Mouse (Mus musculus) lung, adult 2 months (tissue): ENCODE data around the gene Cxcl2. TPM values are rescaled to one million over a fixed set of nuclear protein-coding genes. Genes with fewer than 3 reads are reported as not detected.

ENCODE experiments used
- DNase-seq: peaks from one replicate; pipeline ENCODE4 v3.0.0; 2022
- H3K4me1 ChIP-seq: fragments of 200-500 bp; 2 replicates; pipeline ENCODE4 v1.6.1; 2011; ENCODE audit warnings: low read length; ENCODE audit not compliant: control insufficient read depth, insufficient read depth
- H3K4me3 ChIP-seq: fragments of 200-500 bp; replicated peaks from 2 replicates; pipeline ENCODE3; 2011; ENCODE audit warnings: low read depth, mild to moderate bottlenecking, control low read depth, low read length; ENCODE audit errors: extremely low read depth
- CTCF ChIP-seq: fragments of 200-500 bp; IDR thresholded peaks from 2 replicates; pipeline ENCODE4 v1.5.1; 2011; ENCODE audit warnings: mild to moderate bottlenecking, low read length, control low read depth; ENCODE audit not compliant: insufficient read depth
- POLR2A ChIP-seq: fragments of 200-500 bp; IDR thresholded peaks from 2 replicates; pipeline ENCODE4 v1.6.1; 2011; ENCODE audit warnings: low read depth, mild to moderate bottlenecking, control low read depth, low read length, borderline replicate concordance; ENCODE audit errors: extremely low read depth
- WGBS: fragments of 180-500 bp; shearing (Covaris S2); methylation state at CpG from one replicate; pipeline ENCODE4 v1.1.7; 2018; 5-methylcytosine and 5-hydroxymethylcytosine counted together
- polyA plus RNA-seq: library from polyadenylated mRNA; depleted of rRNA; stranded (reverse); fragments of >200 nt; gene quantifications from 2 replicates; pipeline ENCODE4 v1.2.3, GENCODE M21; 2012; rRNA removed

Cxcl2 gene
- polyA plus RNA-seq, 1 experiment, result 2.2 TPM

DNA sequence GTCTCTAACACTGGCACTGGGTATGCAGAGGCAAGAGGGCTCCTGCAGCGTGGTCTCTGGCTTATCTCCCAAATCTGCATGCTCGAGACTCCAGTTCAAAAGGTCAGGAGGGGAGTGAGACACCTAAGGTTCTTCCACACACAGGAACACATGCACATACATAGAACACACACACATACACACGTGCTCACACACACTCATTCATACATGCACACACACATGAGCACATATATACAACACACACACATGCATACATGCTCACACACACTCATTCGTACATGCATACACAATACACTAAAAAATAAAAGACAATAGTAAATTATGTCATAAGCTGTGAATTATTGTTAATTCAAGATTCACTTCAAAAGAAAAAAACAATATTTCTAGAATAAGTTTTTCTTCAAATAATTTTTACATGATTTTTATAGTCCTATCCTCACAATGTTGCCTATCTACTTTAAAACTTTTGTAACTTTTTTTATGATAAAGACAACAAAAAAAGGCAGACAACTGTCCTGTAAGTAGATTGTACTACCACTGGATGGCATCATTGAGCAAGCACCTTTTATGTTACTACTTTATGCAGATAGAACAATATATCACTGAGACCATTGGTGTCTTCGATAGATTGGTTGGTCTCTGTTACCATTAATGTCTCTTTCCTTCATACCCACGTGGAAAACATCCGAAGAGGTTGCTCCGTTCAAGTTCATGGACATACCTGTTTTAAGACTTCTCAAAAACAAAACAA, 49.2 kb downstream of the Cxcl2 start:
- WGBS, result 75% methylated on average over 8 of the region's 8 CpGs
- DNase-seq, result no peak
- Histone ChIP-seq H3K4me3 (no peak overlapping the region), H3K4me1 (no peaks in the 10 kb centered on the region)
- TF ChIP-seq POLR2A, result no peak
- TF ChIP-seq CTCF, result peak; percentile 45

Other genes with a start within 250 kb of the Cxcl2 start
- 0.25 and 0.77 TPM in 2 replicates for gene Cxcl5, start 144.5 kb upstream of the Cxcl2 start, polyA plus RNA-seq
- 18.2 and 36.7 TPM in 2 replicates for gene Ppbp, start 135.4 kb upstream of the Cxcl2 start, polyA plus RNA-seq
- 49.0 and 65.2 TPM in 2 replicates for gene Pf4, start 131.4 kb upstream of the Cxcl2 start, polyA plus RNA-seq
- gene Cxcl3, start 117.8 kb upstream of the Cxcl2 start, polyA plus RNA-seq, result 0.87 and 1.5 TPM in 2 replicates
- 247 and 423 TPM in 2 replicates for gene Cxcl15, start 109.3 kb upstream of the Cxcl2 start, polyA plus RNA-seq
- 1.9 and 2.5 TPM in 2 replicates for gene Cxcl1, start 12.6 kb upstream of the Cxcl2 start, polyA plus RNA-seq
- 21.9 and 40.0 TPM in 2 replicates for gene Mthfd2l, start 27.2 kb downstream of the Cxcl2 start, polyA plus RNA-seq
- not detected in 2 replicates for gene Epgn, start 123.6 kb downstream of the Cxcl2 start, polyA plus RNA-seq
- gene Ereg, start 170.8 kb downstream of the Cxcl2 start, polyA plus RNA-seq, result 0.02 and 1.2 TPM in 2 replicates
- gene Areg, start 235.7 kb downstream of the Cxcl2 start, polyA plus RNA-seq, result 4.8 and 14.0 TPM in 2 replicates